Mouse (Mus musculus) embryo, embryonic 10 days (tissue): ENCODE data around the gene Adgrb3.
"Not testable (repeated sequence)": the region's sequence is repeated elsewhere in the genome, so short reads cannot be mapped to it uniquely, and the experiment has no call there.

ENCODE experiments used
- DNase-seq: peaks from one replicate; pipeline ENCODE4 v3.0.0-alpha.2; 2015; ENCODE audit warnings: low spot score

Gene Adgrb3

DNA sequence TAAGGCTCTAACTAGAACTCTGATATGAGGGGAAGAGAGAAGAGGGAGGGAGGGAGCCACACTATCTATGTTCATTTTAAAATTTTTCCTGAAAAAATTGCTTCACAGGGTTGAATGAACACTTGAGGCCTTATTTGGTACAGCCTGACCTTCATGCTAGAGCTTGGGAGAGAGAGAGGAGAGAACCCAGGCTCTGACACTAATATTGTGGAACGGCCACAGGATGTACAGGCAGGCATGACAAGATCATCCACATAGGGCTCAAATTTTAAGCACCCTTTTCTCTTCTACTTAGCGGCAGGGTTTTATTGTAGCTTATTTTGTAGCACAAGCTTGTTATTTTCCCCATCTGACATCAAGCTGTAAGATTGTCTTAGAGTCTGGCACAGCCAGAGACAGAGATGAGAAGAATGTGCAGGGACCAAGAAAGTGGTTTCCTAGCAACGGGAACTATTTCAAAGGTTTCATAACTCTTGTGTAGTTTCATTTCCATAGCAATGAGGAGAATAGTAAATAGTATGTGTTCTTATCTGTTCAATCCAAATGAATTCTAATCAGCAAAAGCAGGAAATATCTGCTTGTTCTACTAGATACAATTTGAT is 721.9 kb downstream of the Adgrb3 start:
- no peak for DNase-seq

DNA sequence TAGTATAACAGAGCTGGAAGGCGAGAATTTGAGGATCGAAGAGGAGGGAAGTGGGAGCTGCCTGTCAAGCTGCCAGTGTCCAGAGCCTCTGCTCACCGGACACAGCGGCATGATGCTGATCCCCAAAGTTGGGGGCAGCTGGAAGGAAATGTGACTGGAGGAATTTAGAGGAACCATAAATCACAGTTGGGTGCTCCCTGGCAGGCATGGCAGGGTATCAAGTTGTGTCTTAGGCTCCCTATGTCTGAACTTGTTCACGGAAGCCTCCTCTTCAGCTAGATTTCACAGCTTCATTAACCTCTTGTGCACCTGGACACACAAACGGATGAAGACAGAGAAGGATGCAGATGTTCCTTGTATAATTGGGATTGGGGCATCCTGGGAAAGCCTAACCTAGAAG is 722.8 kb downstream of the Adgrb3 start:
- DNase-seq: no peak

DNA sequence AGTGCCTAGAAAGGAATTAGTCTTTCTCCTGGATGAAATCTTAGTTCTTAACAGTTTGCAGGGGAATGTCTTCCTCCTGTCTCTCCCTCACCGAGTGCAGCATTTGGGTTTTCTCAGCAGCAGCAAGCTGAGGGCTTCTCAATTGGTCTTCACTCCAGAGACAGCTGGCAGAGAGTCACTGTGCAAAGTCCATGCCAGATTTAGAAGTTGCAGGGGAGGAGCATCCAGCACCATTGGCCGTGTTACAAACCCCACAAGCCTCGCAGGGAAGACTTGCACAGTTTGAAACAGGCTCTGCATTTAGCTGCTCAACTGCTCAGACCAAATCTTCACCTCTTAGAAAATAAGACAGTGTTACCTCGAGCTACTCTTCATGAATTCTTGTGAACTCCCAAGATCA is 724.1 kb downstream of the Adgrb3 start:
- DNase-seq: no peak

DNA sequence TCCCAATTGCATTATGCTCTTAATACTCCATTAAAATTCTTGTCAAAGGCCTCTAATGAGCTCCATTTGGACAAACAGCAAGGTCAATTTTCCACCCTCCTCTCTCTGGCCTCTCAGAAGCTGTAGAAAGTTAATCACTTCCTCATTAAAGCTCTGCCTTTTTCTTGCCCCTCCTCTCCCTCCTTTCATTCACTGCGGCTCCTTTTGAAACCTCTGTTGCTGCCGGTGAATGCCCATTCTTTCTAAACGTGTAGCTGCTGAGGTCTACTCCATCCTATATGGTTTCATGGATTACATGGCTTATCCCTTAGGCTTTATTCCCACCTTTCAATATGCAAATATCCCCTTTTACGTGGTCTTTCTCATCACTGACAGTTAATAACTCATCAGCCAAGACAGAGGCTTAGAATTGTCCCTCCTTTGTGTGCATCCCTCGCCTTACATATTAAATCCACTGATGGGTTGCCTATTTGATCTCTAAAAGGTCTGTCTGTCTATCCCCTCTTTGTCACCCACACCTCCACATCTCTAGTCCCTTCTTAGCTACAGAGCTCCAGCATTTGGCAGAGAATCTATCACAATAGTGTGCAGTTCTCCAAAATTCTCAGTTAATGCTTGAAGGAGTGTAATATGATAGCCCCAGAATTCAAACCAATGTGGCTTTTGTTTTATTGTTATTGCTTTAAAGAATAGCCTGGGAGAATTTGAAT is 741.3 kb downstream of the Adgrb3 start:
- peak; percentile 28 for DNase-seq

DNA sequence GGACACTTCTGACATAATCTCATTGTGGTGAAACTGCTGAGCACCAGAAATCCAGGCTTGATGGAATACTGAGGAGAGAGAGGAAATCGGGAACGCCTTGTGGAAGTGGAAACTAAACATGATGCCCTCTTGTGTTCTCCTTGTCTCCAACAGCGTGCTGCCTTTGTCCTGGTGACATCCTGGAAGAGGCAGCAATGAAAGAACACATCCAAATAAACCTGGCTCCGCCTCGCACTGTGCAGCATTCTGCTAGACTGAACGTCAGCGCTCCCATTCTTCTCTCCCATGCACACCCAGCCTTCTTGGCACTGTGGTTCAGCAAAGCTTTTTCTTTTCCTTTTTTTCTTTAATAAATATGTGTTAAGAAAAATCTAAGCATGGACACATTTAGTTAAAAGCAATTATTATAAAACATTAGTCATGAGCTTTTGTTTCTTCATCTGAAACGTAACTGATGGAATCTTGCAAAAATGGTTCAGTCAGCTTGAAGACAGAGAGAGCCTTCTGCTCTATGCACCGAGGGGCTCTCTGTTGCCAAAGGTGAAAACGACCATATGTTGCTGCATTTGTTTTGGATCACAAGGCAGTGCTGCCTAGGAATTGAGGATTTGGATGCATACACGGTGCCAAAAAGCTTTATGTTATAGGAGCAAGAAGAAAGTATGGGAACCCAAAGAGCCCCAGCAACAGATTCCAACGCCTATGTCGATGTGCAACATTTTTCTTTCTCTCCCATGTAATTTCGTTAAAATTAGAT is 743.7 kb downstream of the Adgrb3 start:
- DNase-seq: peak; percentile 19

DNA sequence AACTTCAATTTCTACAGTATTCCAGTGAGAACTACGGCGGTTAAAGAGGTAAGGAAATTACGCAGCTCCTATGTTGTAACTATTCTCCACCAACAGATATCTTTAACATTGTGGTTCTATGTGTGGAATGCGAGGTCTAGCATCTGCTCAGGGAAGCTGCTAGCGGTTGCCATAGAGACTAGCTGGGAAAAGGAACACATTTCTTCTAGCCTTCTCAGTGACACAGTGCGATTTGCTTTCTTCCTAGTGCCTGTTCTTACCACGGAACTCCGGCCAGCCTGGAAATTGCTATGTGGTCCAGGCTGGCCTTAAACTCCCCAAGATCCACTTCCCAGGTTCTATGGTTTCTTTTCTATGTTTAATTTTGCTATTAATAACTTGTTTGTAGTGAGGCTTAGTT is 747.1 kb downstream of the Adgrb3 start:
- DNase-seq: peak; percentile 35

DNA sequence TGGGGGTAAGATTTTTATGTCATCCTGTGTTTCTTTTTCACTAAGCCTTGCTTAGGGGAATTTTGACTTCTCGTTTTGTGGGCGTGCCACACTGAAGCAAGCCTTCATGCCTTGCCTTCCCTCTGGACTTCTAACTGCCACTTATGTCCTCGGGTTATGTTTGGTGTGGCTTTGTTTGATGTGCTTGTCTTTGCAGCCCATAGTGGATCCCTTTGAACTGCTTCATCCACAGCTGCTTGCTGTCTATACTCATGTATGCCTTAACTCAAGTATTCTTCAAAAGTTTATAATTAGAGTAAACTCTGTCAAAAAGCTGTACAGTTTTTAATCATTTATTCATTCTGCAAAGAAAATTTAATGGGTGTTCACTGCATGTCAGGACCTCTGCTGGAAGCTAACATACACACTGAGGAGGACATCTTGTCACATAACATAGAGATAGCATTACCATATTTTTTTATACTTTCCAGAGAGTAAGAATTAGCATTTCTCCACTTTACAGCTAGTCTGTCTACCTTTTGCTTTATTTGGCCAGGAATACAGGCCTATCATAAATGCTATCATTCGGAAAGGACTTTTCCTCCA is 748.1 kb downstream of the Adgrb3 start:
- DNase-seq: no peak

DNA sequence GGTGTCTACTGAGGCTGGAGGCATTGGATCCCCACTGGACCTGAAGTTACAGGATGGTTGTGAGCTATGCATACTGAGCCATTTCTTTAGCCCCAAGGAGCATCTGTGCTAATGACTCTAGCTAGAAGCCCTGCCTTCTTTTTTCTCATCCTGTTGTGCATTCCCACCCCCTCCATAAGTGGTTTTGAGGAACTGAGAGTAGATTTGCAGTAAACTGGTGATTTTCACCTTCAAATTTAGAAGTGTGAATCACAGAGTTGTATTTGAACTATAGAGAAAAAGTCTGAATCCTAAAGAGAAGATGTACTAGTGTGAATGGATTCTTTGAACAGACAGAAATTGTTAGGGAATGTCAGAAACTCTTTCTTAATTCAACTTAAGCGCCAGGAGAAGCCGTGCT is 750.1 kb downstream of the Adgrb3 start:
- no peak for DNase-seq

DNA sequence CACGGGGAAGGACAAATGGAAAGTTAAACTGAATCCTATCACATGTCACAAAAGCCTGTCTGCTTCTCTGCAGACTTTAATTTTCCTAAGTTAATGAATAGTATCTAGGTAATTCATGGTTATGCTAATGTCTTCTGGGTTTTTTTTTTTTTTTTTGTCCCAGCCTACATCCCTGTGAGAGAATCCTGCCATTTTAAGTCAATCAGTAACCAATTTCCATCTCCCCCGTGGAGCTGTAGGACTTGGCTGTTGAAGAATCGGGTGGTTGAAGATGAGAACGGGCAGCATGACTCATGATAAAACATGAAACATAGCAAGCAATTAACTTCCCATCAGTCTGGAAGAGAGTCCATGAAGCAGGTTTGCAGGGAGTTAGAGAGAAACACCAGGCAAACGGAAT is 753.6 kb downstream of the Adgrb3 start:
- DNase-seq: no peak

DNA sequence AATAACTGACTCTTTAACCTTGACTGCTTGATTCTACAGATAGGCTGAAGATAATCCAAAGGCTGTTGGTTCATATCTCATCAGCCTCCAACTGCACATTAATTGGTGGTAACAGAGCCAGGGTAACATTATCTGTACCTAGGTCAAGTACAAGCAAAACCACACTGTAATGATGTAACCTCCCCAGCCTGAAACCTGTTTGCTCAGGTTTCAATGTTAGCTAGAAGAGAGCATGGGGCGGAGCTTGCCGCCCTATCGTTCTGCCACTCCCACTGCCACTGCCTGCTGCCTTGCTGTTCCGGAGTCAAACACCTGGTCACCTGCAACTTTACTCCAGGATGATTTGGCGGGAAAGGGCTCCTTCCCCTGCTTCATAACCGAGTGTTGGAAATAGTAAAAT is 765.5 kb downstream of the Adgrb3 start:
- DNase-seq: no peak

DNA sequence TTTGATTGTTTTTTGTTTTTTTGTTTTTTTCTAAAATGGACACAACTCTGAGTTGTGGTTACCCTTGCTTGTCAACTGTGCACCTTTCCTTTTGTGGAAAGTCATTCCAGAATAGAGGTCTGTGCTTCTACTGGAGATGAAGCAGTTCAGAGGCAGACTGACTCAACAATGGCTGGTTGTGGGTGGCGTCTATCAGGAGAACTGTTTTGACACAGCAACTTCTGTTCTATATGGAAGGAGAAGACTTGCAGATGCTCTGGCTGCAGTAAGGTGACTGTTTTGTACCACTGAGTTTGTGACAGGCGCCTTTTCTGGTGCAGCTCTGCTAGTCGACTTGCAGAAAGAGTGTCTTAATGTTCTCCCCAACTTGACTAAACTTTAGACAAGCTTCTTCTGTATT is 768.6 kb downstream of the Adgrb3 start:
- DNase-seq: no peak

DNA sequence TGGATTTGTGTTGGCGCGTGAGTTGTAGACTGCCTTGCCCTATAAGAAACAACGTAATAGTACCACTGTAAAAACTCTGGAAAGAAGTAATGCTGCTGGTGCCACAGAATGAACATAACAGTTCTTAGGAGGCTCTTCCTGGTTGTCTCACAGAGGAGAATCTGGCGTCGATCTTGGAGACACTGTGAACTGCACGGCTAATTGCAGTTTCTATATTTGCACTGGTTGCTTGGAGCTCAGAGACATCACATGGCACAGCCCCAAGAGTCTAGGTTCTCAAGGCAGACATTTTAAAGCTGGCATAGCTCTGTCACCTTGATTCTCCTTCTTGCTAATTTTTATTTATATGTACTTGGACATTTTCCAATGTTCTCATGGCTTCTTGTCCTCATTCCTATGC is 769.3 kb downstream of the Adgrb3 start:
- DNase-seq: no peak

DNA sequence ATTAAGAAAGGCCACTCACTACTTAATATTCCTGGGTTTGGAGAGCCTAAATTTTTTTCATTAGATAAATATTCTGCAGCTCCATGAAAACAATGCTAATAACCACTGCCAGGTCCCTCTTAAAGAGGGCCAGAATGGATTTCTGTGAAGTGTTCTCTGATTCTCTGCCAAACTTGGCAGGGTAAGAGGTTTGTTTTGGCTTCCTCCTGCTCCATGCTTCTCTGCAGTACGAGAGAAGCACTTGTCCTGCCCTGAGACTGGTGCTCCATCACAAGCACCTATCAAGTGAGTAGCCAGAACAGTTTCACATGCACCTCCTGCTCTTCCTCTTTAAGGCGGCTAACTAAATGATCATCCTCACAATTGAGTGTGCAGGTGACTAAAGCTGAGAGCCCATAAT is 771.9 kb downstream of the Adgrb3 start:
- no peak for DNase-seq

DNA sequence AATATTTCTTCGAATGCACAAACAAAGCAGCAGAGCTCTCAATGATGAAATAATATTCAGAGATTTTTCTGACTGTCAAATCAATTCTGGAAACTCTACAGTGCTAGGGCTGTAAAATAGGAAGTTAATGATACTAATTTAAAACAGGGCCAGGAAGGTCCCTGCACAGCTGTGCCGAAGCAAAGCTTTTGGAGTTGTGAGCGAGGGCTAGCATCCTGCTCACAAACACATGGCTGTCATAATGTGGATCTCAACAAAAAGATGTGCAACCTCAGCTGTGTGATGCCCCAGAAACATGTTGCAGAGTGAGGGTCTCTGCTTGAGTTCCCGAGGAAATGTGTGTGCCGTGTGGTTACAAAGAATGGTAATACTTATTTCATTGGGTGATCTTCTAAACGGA is 772.3 kb downstream of the Adgrb3 start:
- DNase-seq: no peak

DNA sequence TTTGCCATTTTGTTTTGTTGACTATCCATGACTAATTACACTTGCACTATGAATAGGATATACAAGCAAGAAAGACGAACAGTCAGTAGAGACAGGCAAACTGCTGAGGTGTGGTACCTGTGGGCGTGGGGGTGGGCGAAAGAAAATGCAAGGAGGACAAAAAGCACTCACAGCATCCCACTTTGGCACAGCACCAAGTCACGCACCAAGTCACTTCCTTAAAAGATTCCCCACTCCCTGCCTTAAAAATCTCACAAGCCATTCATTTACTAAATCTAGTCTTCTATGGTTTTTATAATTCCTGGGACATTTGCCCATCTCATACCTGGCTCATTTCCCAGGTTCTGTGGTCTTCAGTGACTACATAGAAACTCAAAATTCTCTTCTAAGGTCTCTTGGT is 787.4 kb downstream of the Adgrb3 start:
- no peak for DNase-seq

DNA sequence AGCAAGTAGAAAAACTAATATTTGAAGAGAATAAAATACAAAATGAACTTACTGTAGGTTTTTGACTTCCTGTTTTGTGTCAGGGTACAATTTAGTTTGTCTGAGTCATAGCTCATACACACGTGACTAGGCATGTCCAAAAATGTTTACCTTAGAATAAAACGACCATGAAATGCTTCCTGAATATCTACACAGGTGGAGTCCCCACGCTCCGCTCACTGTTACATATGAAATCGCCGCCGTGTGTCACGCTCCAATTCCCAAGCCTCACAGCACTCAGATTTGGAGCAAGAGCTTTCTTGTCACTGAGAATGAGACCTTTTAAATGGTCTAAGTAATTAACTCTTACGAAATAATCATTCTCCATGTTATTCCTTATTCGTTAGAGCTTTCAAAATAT is 795.3 kb downstream of the Adgrb3 start:
- no peak for DNase-seq

DNA sequence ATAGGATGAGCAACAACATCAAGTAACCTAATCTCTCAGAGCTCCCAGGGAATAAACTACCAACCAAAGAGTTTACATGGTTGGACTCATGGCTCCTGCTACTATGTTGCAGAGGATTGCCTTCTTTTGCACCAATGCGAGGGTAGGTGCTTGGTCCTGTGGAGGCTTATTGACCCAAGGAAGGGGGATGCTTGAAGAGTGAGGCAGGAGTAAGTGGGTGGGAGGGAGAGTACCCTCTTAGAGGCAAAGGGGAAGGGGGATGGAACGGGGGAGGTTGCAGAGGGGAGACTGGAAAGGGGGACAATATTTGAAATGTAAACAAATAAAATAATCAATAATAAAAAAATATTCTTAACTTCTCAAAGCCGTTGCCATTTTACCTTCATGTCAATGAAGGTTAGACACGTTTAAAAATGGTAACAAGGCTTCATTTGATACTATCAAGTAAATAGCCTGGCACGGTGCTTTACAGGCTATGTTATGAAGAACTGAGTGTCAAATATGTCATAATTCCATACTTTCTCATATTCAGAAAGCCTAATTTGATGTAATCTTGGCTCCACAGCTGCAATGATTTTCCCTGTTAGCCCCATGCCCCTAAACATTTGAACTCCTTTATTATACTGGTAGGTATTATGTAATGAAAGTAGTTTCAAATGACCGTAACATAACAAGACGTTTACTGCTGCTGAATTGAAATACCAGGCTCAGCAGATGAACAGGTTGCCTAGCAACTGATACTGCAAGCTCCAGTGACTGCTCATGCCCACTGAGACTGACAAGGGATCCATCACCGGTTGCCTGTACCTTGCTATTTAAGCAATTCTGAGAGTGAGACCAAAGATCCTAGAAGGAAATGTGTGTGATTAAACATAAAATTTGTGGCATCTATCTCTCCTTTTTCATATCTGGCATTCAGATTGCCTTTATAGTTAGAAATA is 796.1 kb downstream of the Adgrb3 start:
- peak; percentile 56 for DNase-seq

DNA sequence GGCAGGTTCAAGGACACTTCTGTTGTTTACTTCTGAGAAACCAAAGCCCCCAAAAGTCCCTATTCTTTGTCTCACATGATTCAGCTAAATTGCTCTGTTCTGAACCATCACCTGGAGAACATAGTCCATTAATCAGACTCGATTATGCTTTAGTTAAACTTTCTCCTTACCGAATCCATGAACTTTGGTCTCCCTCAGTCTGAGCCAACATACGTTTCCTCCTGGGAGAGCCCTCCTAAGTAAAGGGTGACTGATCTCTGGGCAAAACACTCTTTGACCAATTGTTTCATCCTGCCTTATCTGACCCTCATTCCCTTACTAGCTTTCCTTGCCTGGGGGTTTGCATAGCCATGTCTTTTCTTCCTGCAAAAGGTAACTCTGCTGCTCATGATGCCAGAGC is 806.4 kb downstream of the Adgrb3 start:
- DNase-seq: no peak

DNA sequence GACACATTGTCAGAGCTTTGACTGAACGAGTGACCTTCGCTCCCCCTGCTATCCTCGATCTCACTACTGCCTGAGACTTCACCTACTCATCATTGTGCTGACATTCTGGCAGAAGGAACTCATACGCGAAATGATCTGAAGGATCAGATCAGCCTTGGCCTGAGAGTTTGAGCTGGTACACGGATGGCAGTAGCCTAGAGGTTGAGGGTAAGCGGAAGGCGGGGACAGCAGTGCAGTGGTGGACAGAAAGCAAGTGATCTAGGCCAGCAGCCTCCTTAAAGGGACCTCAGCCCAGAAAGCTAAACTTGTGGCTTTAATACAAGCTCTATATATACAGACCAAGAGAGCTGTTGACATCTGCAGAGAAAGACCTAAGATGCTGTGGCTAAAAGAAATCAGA is 811.7 kb downstream of the Adgrb3 start:
- DNase-seq: not testable (repeated sequence)
